Mouse (Mus musculus): Measurements from ENCODE around the gene Galntl5. TPM values are rescaled to one million over a fixed set of nuclear protein-coding genes. Genes with fewer than 3 reads are reported as not detected.
A peak's percentile ranks its signal among the peaks of the same experiment; 100 is the strongest.
"Not testable (repeated sequence)": the region's sequence is repeated elsewhere in the genome, so short reads cannot be mapped to it uniquely, and the experiment has no call there.

Galntl5 gene
- polyA plus RNA-seq, 1 experiment from 2014 or later = not detected

- H3K4me1 ChIP-seq (replicated peaks); H3K27ac ChIP-seq (replicated peaks); H3K27me3 ChIP-seq; ATAC-seq (ENCODE audit: low FRiP score, low read depth); H3K9me3 ChIP-seq; H3K9ac ChIP-seq; H3K4me3 ChIP-seq; H3K4me2 ChIP-seq; H3K36me3 ChIP-seq: not testable (repeated sequence)
Measured at GRCm38 (mm10) chr5:25213216-25213615, 32.0 kb downstream of the Galntl5 start.

DNA sequence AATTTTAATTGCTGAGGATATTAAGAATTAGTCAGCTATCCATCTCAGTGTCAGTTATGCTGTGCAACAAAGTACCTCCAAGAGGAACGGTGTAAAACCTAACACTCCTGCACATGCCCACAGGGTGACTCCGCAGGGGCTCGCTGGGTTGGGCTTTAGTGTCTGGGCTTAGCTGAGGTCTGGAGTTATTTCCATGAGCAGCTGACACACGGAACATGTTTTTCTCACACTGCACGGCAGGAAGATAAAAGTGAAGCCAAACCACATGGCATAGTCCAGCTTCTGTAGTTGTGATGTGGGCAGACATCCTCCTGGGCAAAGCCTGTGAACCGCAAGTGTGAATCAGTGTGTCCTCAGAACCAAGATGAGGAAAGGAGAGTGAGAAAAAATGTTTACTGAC lies 33.7 kb downstream of the Galntl5 start:
- no peaks in the 10 kb centered on the region for H3K9me3 ChIP-seq
- H3K27me3 ChIP-seq = no peaks in the 10 kb centered on the region
- H3K9ac ChIP-seq = no peak overlapping the region
- ATAC-seq (ENCODE audit: low FRiP score, low read depth) = no peak
- WGBS = 84% methylated on average over 6 of the region's 6 CpGs
- no peak overlapping the region for H3K27ac ChIP-seq (replicated peaks)
- no peaks in the 10 kb centered on the region for H3K4me1 ChIP-seq (replicated peaks)
- no peak overlapping the region for H3K4me3 ChIP-seq
- H3K4me2 ChIP-seq = no peak overlapping the region
- no peaks in the 10 kb centered on the region for H3K36me3 ChIP-seq

GRCm38 (mm10) chr5:25221604-25222003 lies 40.3 kb downstream of the Galntl5 start, which contains the start of gene Galnt11:
Gene Galnt11, plus strand, starts transcription at chr5:25221904.
- WGBS = 84% methylated on average over 3 of the region's 3 CpGs
- Histone ChIP-seq H3K9ac (peak within 1 kb of the TSS; percentile 77), H3K36me3 (no peaks in the 10 kb centered on the region), H3K27me3 (no peaks in the 10 kb centered on the region), H3K4me2 (peak within 1 kb of the TSS; percentile 57), H3K9me3 (no peaks in the 10 kb centered on the region), H3K4me1 (replicated peaks) (peaks cover 18% of the 10 kb centered on the region), H3K27ac (replicated peaks) (peak within 1 kb of the TSS; percentile 93), H3K4me3 (peak within 1 kb of the TSS; percentile 78)
- no peak for ATAC-seq (ENCODE audit: low FRiP score, low read depth)

GRCm38 (mm10) chr5:25222752-25223702 lies 41.8 kb downstream of the Galntl5 start, which contains the start of gene E130116L18Rik:
Gene E130116L18Rik, minus strand, starts transcription at chr5:25223153.
- peak within 1 kb of the TSS; percentile 77 for H3K9ac ChIP-seq
- ATAC-seq (ENCODE audit: low FRiP score, low read depth) = peak; percentile 98
- no peaks in the 10 kb centered on the region for H3K27me3 ChIP-seq
- peak within 1 kb of the TSS; percentile 78 for H3K4me3 ChIP-seq
- H3K9me3 ChIP-seq = no peaks in the 10 kb centered on the region
- peaks cover 18% of the 10 kb centered on the region for H3K4me1 ChIP-seq (replicated peaks)
- H3K27ac ChIP-seq (replicated peaks) = peak within 1 kb of the TSS; percentile 93
- peaks cover 5% of the 10 kb centered on the region; the same call in 1 of the 2 replicates for H3K36me3 ChIP-seq
- H3K4me2 ChIP-seq = peak within 1 kb of the TSS; percentile 57
- 4% methylated on average over 72 of the region's 72 CpGs for WGBS

DNA sequence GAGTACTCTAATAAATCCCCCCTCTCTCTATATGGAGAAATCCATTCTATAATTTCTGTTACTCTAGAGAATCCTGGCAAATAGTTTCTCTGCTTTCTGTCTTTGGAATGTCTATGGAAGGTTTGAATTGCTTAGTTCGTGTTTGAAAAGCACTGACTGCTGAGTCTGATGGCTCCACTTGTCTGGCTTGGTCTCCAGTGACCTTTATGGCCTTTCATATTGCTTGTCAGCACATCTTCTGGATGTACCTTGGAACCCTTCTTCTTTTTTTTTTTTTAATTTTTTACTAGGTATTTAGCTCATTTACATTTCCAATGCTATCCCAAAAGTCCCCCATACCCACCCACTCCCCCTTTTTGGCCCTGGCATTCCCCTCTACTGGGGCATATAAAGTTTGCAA lies 43.1 kb downstream of the Galntl5 start:
- H3K27me3 ChIP-seq; H3K27ac ChIP-seq (replicated peaks); H3K9ac ChIP-seq; H3K36me3 ChIP-seq; H3K9me3 ChIP-seq; H3K4me3 ChIP-seq; ATAC-seq (ENCODE audit: low FRiP score, low read depth): not testable (repeated sequence)
- peaks cover 18% of the 10 kb centered on the region for H3K4me1 ChIP-seq (replicated peaks)
- H3K4me2 ChIP-seq = peak overlapping the region; percentile 57; the same call in 1 of the 2 replicates
- WGBS = 89% methylated on average over 1 of the region's 1 CpGs

- ATAC-seq (ENCODE audit: low FRiP score, low read depth) = no peak
- no peaks in the 10 kb centered on the region for H3K4me1 ChIP-seq (replicated peaks)
- H3K9ac ChIP-seq = no peak overlapping the region
- H3K9me3 ChIP-seq = no peaks in the 10 kb centered on the region
- peaks cover 11% of the 10 kb centered on the region for H3K36me3 ChIP-seq
- H3K4me3 ChIP-seq = no peak overlapping the region
- H3K4me2 ChIP-seq = no peak overlapping the region
- 93% methylated on average over 6 of the region's 6 CpGs for WGBS
- no peaks in the 10 kb centered on the region for H3K27me3 ChIP-seq
- H3K27ac ChIP-seq (replicated peaks) = no peak overlapping the region
Measured at GRCm38 (mm10) chr5:25243101-25243500, 61.8 kb downstream of the Galntl5 start.

- H3K9ac ChIP-seq = no peak overlapping the region
- ATAC-seq (ENCODE audit: low FRiP score, low read depth) = no peak
- WGBS = 93% methylated on average over 10 of the region's 10 CpGs
Measured at GRCm38 (mm10) chr5:25245806-25246472, 64.7 kb downstream of the Galntl5 start.

GRCm38 (mm10) chr5:25246473-25246865 lies 65.2 kb downstream of the Galntl5 start:
- Histone ChIP-seq H3K9ac (no peak overlapping the region), H3K4me1 (replicated peaks) (no peaks in the 10 kb centered on the region), H3K9me3 (no peaks in the 10 kb centered on the region), H3K4me3 (no peak overlapping the region), H3K4me2 (no peak overlapping the region), H3K36me3 (peaks cover 26% of the 10 kb centered on the region), H3K27me3 (no peaks in the 10 kb centered on the region), H3K27ac (replicated peaks) (no peak overlapping the region)
- WGBS = 87% methylated on average over 1 of the region's 1 CpGs
- ATAC-seq (ENCODE audit: low FRiP score, low read depth) = no peak

More at GRCm38 (mm10) chr5:25245806-25246472, 64.7 kb downstream of the Galntl5 start:
- no peak overlapping the region for H3K27ac ChIP-seq (replicated peaks)
- H3K4me3 ChIP-seq = no peak overlapping the region
- peaks cover 20% of the 10 kb centered on the region for H3K36me3 ChIP-seq
- no peaks in the 10 kb centered on the region for H3K4me1 ChIP-seq (replicated peaks)
- no peaks in the 10 kb centered on the region for H3K9me3 ChIP-seq
- H3K27me3 ChIP-seq = no peaks in the 10 kb centered on the region
- no peak overlapping the region for H3K4me2 ChIP-seq

DNA sequence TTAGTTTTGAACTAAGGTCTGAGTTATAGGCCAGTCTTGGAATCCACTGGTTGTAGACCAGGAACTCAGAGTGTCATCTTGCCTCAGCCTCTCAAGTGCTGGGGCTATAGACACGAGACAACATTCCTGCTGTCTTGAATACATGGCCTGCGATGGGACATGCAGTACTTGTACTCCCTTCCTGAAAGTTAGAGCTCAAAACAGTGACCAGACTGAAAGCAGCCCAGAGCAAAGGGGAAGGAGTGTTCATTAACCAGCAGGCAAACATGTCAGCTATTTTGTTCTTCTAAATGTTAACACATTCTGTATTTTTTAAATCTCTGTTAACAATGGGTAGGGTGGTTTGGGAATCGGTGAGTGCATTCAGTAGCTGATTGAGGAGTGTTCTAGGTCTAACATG lies 65.8 kb downstream of the Galntl5 start:
- Histone ChIP-seq H3K27me3 (no peaks in the 10 kb centered on the region), H3K4me2 (no peak overlapping the region), H3K27ac (replicated peaks) (no peak overlapping the region), H3K4me1 (replicated peaks) (no peaks in the 10 kb centered on the region), H3K36me3 (peaks cover 27% of the 10 kb centered on the region), H3K9me3 (no peaks in the 10 kb centered on the region), H3K4me3 (no peak overlapping the region), H3K9ac (no peak overlapping the region)
- ATAC-seq (ENCODE audit: low FRiP score, low read depth) = no peak
- WGBS = 85% methylated on average over 3 of the region's 3 CpGs

- WGBS = 82% methylated on average over 2 of the region's 2 CpGs
- Histone ChIP-seq H3K27ac (replicated peaks) (no peak overlapping the region), H3K4me1 (replicated peaks) (no peaks in the 10 kb centered on the region), H3K9ac (no peak overlapping the region), H3K27me3 (no peaks in the 10 kb centered on the region), H3K4me2 (no peak overlapping the region), H3K36me3 (peaks cover 65% of the 10 kb centered on the region), H3K9me3 (no peaks in the 10 kb centered on the region), H3K4me3 (no peak overlapping the region)
- no peak for ATAC-seq (ENCODE audit: low FRiP score, low read depth)
Measured at GRCm38 (mm10) chr5:25252423-25252822, 71.2 kb downstream of the Galntl5 start.

DNA sequence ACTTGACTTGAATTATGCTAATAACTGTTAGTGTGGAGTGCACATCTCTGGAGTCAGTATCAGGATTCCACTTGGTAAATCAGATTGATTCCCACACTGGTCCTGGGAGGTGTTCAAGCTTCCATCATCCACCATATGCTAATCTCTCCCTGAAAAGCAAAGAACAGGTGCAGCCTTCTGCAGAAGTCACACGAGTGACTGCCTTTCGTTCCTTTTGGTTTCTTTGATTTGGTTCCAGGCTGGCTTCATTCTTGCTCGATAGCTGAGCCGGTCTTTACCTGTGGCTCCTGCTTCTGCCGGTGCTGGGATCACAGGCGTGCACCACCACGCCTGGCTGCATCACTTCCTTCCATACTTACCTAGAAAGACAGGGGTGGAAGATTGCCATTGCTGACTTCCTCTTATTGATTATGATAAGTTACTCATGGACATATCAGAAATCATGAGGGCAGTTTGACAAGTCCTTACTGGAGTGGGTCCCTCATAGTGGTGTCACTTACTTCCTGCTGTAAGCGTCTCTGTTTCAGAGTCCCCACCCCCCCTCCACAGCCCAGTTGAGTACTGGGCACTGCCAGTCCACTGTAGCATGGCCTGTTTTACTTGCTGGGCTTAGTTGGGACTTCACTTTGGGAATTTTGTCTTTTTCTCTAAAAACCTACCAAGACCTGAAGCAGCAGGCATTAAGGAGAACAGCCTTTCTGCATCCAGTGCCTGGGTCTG lies 71.7 kb downstream of the Galntl5 start:
- peaks cover 71% of the 10 kb centered on the region for H3K36me3 ChIP-seq
- 93% methylated on average over 8 of the region's 8 CpGs for WGBS

More for the DNA sequence above, 71.7 kb downstream of the Galntl5 start:
- H3K4me1 ChIP-seq (replicated peaks) = no peaks in the 10 kb centered on the region
- no peak overlapping the region for H3K9ac ChIP-seq
- no peaks in the 10 kb centered on the region for H3K9me3 ChIP-seq
- no peaks in the 10 kb centered on the region for H3K27me3 ChIP-seq
- no peak overlapping the region for H3K27ac ChIP-seq (replicated peaks)
- H3K4me2 ChIP-seq = no peak overlapping the region
- ATAC-seq (ENCODE audit: low FRiP score, low read depth) = no peak
- no peak overlapping the region for H3K4me3 ChIP-seq

Data from hindbrain, embryonic 15.5 days (tissue).